In genomic region chr3:107257924-107258323, GRCm38 (mm10) we compare ENCODE assay signal across 36 mouse cellular contexts. TPM values are rescaled to one million over a fixed set of nuclear protein-coding genes. Genes with fewer than 3 reads are reported as not detected.
DNase-seq lines count a peak whose midpoint lies in the region; ATAC-seq and TF ChIP-seq lines count a peak whose summit lies in the region.
"Had no signal": no experiment of that assay in that cellular context is flagged by ENCODE, and none has a peak within 500 bp of the region (broad histone marks: within the 10 kb centered on the region; RNA-seq: fewer than 3 reads in every experiment).

No protein-coding gene starts in this region.

- H3K27me3 ChIP-seq in forebrain, postnatal 0 days (ENCODE audit: insufficient read depth, low read length), result no peaks in the 10 kb centered on the region
- H3K27me3 ChIP-seq in forebrain, embryonic 12.5 days, result no peaks in the 10 kb centered on the region
- H3K27me3 ChIP-seq in hindbrain, embryonic 14.5 days (ENCODE audit: control insufficient read depth, insufficient read depth, low read length), result no peaks in the 10 kb centered on the region
- no peaks in the 10 kb centered on the region for H3K27me3 ChIP-seq in hindbrain, embryonic 16.5 days (replicated peaks; ENCODE audit: control insufficient read depth, insufficient read depth, low read length)
- H3K27me3 ChIP-seq: embryonic facial prominence, embryonic 15.5 days; stomach, embryonic 15.5 days had no signal

- no peak for TF ChIP-seq CTCF in forebrain, postnatal 0 days (IDR thresholded peaks at IDR 0.05; ENCODE audit: low read depth)
- no peak for TF ChIP-seq CTCF in left cerebral cortex, adult 2 months (IDR thresholded peaks at IDR 0.05)
- no peak for TF ChIP-seq CTCF in brain, embryonic 14.5 days (IDR thresholded peaks at IDR 0.05; ENCODE audit: borderline replicate concordance, extremely low read depth, insufficient read depth, insufficient read length)

- no peak overlapping the region for H3K4me3 ChIP-seq in forebrain, postnatal 0 days (ENCODE audit: low read depth, low read length)
- no peak overlapping the region for H3K4me3 ChIP-seq in forebrain, embryonic 12.5 days (replicated peaks)
- no peak overlapping the region for H3K4me3 ChIP-seq in hindbrain, embryonic 14.5 days (replicated peaks; ENCODE audit: low read length)
- H3K4me3 ChIP-seq in hindbrain, embryonic 16.5 days (ENCODE audit: low read length), result no peak overlapping the region
- no peak overlapping the region for H3K4me3 ChIP-seq in left cerebral cortex, adult 2 months
- H3K4me3 ChIP-seq: embryonic facial prominence, embryonic 10.5 days; embryonic facial prominence, embryonic 15.5 days; heart, embryonic 10.5 days; midbrain, embryonic 10.5 days; stomach, embryonic 15.5 days had no signal

- TF ChIP-seq POLR2A in brain, embryonic 14.5 days (IDR thresholded peaks at IDR 0.05; ENCODE audit: borderline replicate concordance, extremely low read depth, insufficient read depth, insufficient read length, poor library complexity, severe bottlenecking), result no peak

- peak; percentile 49 for DNase-seq in forebrain, postnatal 0 days
- DNase-seq in hindbrain, embryonic 14.5 days (ENCODE audit: low spot score), result no peak
- peak; percentile 22 to 49 for DNase-seq in left cerebral cortex, postnatal 25 days (ENCODE audit: low spot score in 2 of 2)
- DNase-seq in left cerebral cortex, adult 2 months (ENCODE audit: extremely low spot score in 1 of 2, low spot score in 2 of 2), result no peak
- DNase-seq in brain, embryonic 14.5 days (ENCODE audit: low read depth), result peak; percentile 39
- no peak for DNase-seq in T-cell, adult 2 months (ENCODE audit: low spot score)
- DNase-seq: adrenal gland, adult 2 months; adrenal gland, postnatal 36 days; cerebellum, adult 8-10 months; cerebellum, postnatal 25 days; gastrocnemius, postnatal 14 days; heart, postnatal 36 days; kidney, adult 9 months; kidney, postnatal 14 days; liver; lung, embryonic 14.5 days; right cerebral cortex, postnatal 25 days had no signal

- H3K9me3 ChIP-seq in forebrain, postnatal 0 days (ENCODE audit: low read length), result no peaks in the 10 kb centered on the region
- no peaks in the 10 kb centered on the region for H3K9me3 ChIP-seq in forebrain, embryonic 12.5 days
- H3K9me3 ChIP-seq in hindbrain, embryonic 14.5 days (ENCODE audit: control insufficient read depth, low read length), result no peaks in the 10 kb centered on the region
- no peaks in the 10 kb centered on the region for H3K9me3 ChIP-seq in hindbrain, embryonic 16.5 days (ENCODE audit: control insufficient read depth, low read length)
- H3K9me3 ChIP-seq: embryonic facial prominence, embryonic 10.5 days; embryonic facial prominence, embryonic 15.5 days; heart, embryonic 10.5 days; midbrain, embryonic 10.5 days; stomach, embryonic 15.5 days had no signal

- H3K9ac ChIP-seq in forebrain, postnatal 0 days, result no peak overlapping the region
- H3K9ac ChIP-seq in forebrain, embryonic 12.5 days, result no peak overlapping the region
- H3K9ac ChIP-seq in hindbrain, embryonic 14.5 days, result no peak overlapping the region
- H3K9ac ChIP-seq in hindbrain, embryonic 16.5 days (ENCODE audit: low read depth, low read length), result no peak overlapping the region
- H3K9ac ChIP-seq: embryonic facial prominence, embryonic 15.5 days; liver, embryonic 14.5 days; lung, embryonic 14.5 days; stomach, embryonic 15.5 days had no signal

- H3K4me2 ChIP-seq in forebrain, postnatal 0 days (ENCODE audit: low read depth), result no peak overlapping the region
- H3K4me2 ChIP-seq in forebrain, embryonic 12.5 days, result no peak overlapping the region
- no peak overlapping the region for H3K4me2 ChIP-seq in hindbrain, embryonic 14.5 days (replicated peaks)
- H3K4me2 ChIP-seq in hindbrain, embryonic 16.5 days (ENCODE audit: low read length), result no peak overlapping the region
- H3K4me2 ChIP-seq: embryonic facial prominence, embryonic 15.5 days; lung, embryonic 14.5 days; stomach, embryonic 15.5 days had no signal

- intact Hi-C loops in left cerebral cortex, postnatal 25 days (cut with DNase I), result no loop called here
- intact Hi-C loops in left cerebral cortex, adult 2 months (cut with DNase I), result no loop called here

- peak; percentile 72 for ATAC-seq in forebrain, postnatal 0 days
- ATAC-seq in forebrain, embryonic 12.5 days (ENCODE audit: low FRiP score), result no peak
- ATAC-seq in hindbrain, embryonic 14.5 days (ENCODE audit: low FRiP score), result no peak
- no peak for ATAC-seq in hindbrain, embryonic 16.5 days
- ATAC-seq: CD4-positive, CD25-positive, alpha-beta regulatory T cell, adult 4 months; intestine, embryonic 16.5 days had no signal

- no peaks in the 10 kb centered on the region for H3K36me3 ChIP-seq in forebrain, postnatal 0 days (ENCODE audit: insufficient read depth)
- no peaks in the 10 kb centered on the region for H3K36me3 ChIP-seq in forebrain, embryonic 12.5 days (replicated peaks)
- H3K36me3 ChIP-seq in hindbrain, embryonic 14.5 days (replicated peaks; ENCODE audit: control insufficient read depth, insufficient read depth), result no peaks in the 10 kb centered on the region
- no peaks in the 10 kb centered on the region for H3K36me3 ChIP-seq in hindbrain, embryonic 16.5 days (ENCODE audit: control insufficient read depth, insufficient read depth, low read length)
- H3K36me3 ChIP-seq: embryonic facial prominence, embryonic 10.5 days; embryonic facial prominence, embryonic 15.5 days; heart, embryonic 10.5 days; midbrain, embryonic 10.5 days; stomach, embryonic 15.5 days had no signal

- peak overlapping the region; percentile 47 for H3K27ac ChIP-seq in forebrain, postnatal 0 days (ENCODE audit: low read depth, low read length)
- no peak overlapping the region for H3K27ac ChIP-seq in forebrain, embryonic 12.5 days
- H3K27ac ChIP-seq in hindbrain, embryonic 14.5 days, result peak overlapping the region; percentile 39; the same call in 1 of the 2 replicates
- H3K27ac ChIP-seq in hindbrain, embryonic 16.5 days (ENCODE audit: low read depth, low read length), result no peak overlapping the region
- no peak overlapping the region for H3K27ac ChIP-seq in left cerebral cortex, adult 2 months
- H3K27ac ChIP-seq: embryonic facial prominence, embryonic 10.5 days; embryonic facial prominence, embryonic 15.5 days; heart, embryonic 10.5 days; liver, embryonic 14.5 days; midbrain, embryonic 10.5 days; stomach, embryonic 15.5 days had no signal

- peaks cover 4% of the 10 kb centered on the region; the same call in 1 of the 2 replicates for H3K4me1 ChIP-seq in forebrain, postnatal 0 days (ENCODE audit: insufficient read depth)
- H3K4me1 ChIP-seq in forebrain, embryonic 12.5 days, result peaks cover 15% of the 10 kb centered on the region
- peaks cover 16% of the 10 kb centered on the region for H3K4me1 ChIP-seq in hindbrain, embryonic 14.5 days (replicated peaks; ENCODE audit: control insufficient read depth, insufficient read depth, low read length)
- H3K4me1 ChIP-seq in hindbrain, embryonic 16.5 days (ENCODE audit: control insufficient read depth, insufficient read depth, low read depth, low read length), result peaks cover 7% of the 10 kb centered on the region
- H3K4me1 ChIP-seq: stomach, embryonic 15.5 days had no signal

- 43% methylated on average over 5 of the region's 5 CpGs for WGBS in forebrain, postnatal 0 days
- 64% methylated on average over 5 of the region's 5 CpGs for WGBS in forebrain, embryonic 12.5 days
- WGBS in hindbrain, embryonic 14.5 days, result 52% methylated on average over 5 of the region's 5 CpGs
- 47% methylated on average over 5 of the region's 5 CpGs for WGBS in hindbrain, embryonic 16.5 days

RNA-seq across cellular contexts. Expression of gene Prok1, which starts 18.4 kb away (rescaled TPM):
- total RNA-seq in forebrain, postnatal 0 days (2014; rRNA removed), result 0.69 TPM in 1 of 2 replicates, not detected in the other
- 0.15 TPM in 1 of 2 replicates, not detected in the other for polyA plus RNA-seq in forebrain, postnatal 0 days (2015; fragmentation: Nextera tagmentation; extraction: Ambion mirVana)
- polyA plus RNA-seq in forebrain, embryonic 12.5 days (2016; fragmentation: Nextera tagmentation; extraction: Ambion mirVana), result 0.06 TPM in 1 of 2 replicates, not detected in the other
- polyA plus RNA-seq in hindbrain, embryonic 14.5 days (2014; fragmentation: Nextera tagmentation; extraction: Ambion mirVana), result 0.23 TPM in 1 of 2 replicates, not detected in the other
- polyA plus RNA-seq in hindbrain, embryonic 16.5 days (2015; fragmentation: Nextera tagmentation; extraction: Ambion mirVana), result 0.17 and 0.19 TPM in 2 replicates
- under 1 TPM in 1 of 2 experiments, not detected in 1; 0.18 TPM for total RNA-seq in left cerebral cortex, postnatal 25 days (2021)
- total RNA-seq in left cerebral cortex, adult 2 months (2021), result not detected
- 0.53 and 0.78 TPM in 2 replicates for polyA plus RNA-seq in brain, embryonic 14.5 days (2012; rRNA removed)
- total RNA-seq: gastrocnemius, postnatal 14 days; granulocyte monocyte progenitor cell, adult 5-6 weeks; heart, postnatal 36 days; left cerebral cortex, postnatal 10 days; megakaryocyte progenitor cell, adult 5-6 weeks; monocyte, adult 5-6 weeks; neutrophil, adult 5-6 weeks had no signal
- polyA plus RNA-seq: adrenal gland, adult 2 months; CD4-positive, CD25-positive, alpha-beta regulatory T cell, adult 4 months; embryonic facial prominence, embryonic 10.5 days; embryonic facial prominence, embryonic 15.5 days; heart, embryonic 10.5 days; heart, embryonic 16.5 days; limb, embryonic 11.5 days; midbrain, embryonic 10.5 days had no signal

RNA-seq across cellular contexts. Expression of gene Lamtor5, which starts 20.7 kb away (rescaled TPM):
- total RNA-seq in forebrain, postnatal 0 days (2014; rRNA removed), result 76.1 and 77.0 TPM in 2 replicates
- polyA plus RNA-seq in forebrain, postnatal 0 days (2015; fragmentation: Nextera tagmentation; extraction: Ambion mirVana), result 188 and 228 TPM in 2 replicates
- polyA plus RNA-seq in forebrain, embryonic 12.5 days (2016; fragmentation: Nextera tagmentation; extraction: Ambion mirVana), result 165 and 175 TPM in 2 replicates
- polyA plus RNA-seq in hindbrain, embryonic 14.5 days (2014; fragmentation: Nextera tagmentation; extraction: Ambion mirVana), result 184 and 218 TPM in 2 replicates
- polyA plus RNA-seq in hindbrain, embryonic 16.5 days (2015; fragmentation: Nextera tagmentation; extraction: Ambion mirVana), result 180 and 182 TPM in 2 replicates
- 10 to 100 TPM; 66.9 to 73.0 TPM for total RNA-seq in left cerebral cortex, postnatal 25 days (2021)
- 10 to 100 TPM; 69.5 to 69.7 TPM for total RNA-seq in left cerebral cortex, adult 2 months (2021)
- polyA plus RNA-seq in brain, embryonic 14.5 days (2012; rRNA removed), result 91.3 and 119 TPM in 2 replicates

RNA-seq across cellular contexts. Expression of gene A630076J17Rik, which starts 27.5 kb away (rescaled TPM):
- not detected in 2 replicates for total RNA-seq in forebrain, postnatal 0 days (2014; rRNA removed)
- not detected in 2 replicates for polyA plus RNA-seq in forebrain, postnatal 0 days (2015; fragmentation: Nextera tagmentation; extraction: Ambion mirVana)
- not detected in 2 replicates for polyA plus RNA-seq in forebrain, embryonic 12.5 days (2016; fragmentation: Nextera tagmentation; extraction: Ambion mirVana)
- polyA plus RNA-seq in hindbrain, embryonic 14.5 days (2014; fragmentation: Nextera tagmentation; extraction: Ambion mirVana), result not detected in 2 replicates
- not detected in 2 replicates for polyA plus RNA-seq in hindbrain, embryonic 16.5 days (2015; fragmentation: Nextera tagmentation; extraction: Ambion mirVana)
- not detected for total RNA-seq in left cerebral cortex, postnatal 25 days (2021)
- total RNA-seq in left cerebral cortex, adult 2 months (2021), result not detected
- polyA plus RNA-seq in brain, embryonic 14.5 days (2012; rRNA removed), result not detected in 2 replicates
- total RNA-seq: adrenal gland, adult 2 months; adrenal gland, postnatal 36 days; gastrocnemius, postnatal 14 days; granulocyte monocyte progenitor cell, adult 5-6 weeks; heart, postnatal 36 days; layer of hippocampus, adult 18-20 months; layer of hippocampus, postnatal 25 days; left cerebral cortex, postnatal 10 days; megakaryocyte progenitor cell, adult 5-6 weeks; monocyte, adult 5-6 weeks; neutrophil, adult 5-6 weeks had no signal
- polyA plus RNA-seq: adrenal gland, adult 2 months; CD4-positive, CD25-positive, alpha-beta regulatory T cell, adult 4 months; embryonic facial prominence, embryonic 10.5 days; embryonic facial prominence, embryonic 15.5 days; heart, embryonic 10.5 days; intestine, embryonic 16.5 days; limb, embryonic 11.5 days; liver, embryonic 14.5 days; midbrain, embryonic 10.5 days had no signal

RNA-seq across cellular contexts. Expression of gene Slc16a4, which starts 33.1 kb away (rescaled TPM):
- 1.1 and 2.3 TPM in 2 replicates for total RNA-seq in forebrain, postnatal 0 days (2014; rRNA removed)
- polyA plus RNA-seq in forebrain, postnatal 0 days (2015; fragmentation: Nextera tagmentation; extraction: Ambion mirVana), result 2.1 and 2.3 TPM in 2 replicates
- 3.3 and 3.6 TPM in 2 replicates for polyA plus RNA-seq in forebrain, embryonic 12.5 days (2016; fragmentation: Nextera tagmentation; extraction: Ambion mirVana)
- polyA plus RNA-seq in hindbrain, embryonic 14.5 days (2014; fragmentation: Nextera tagmentation; extraction: Ambion mirVana), result 2.5 and 3.5 TPM in 2 replicates
- polyA plus RNA-seq in hindbrain, embryonic 16.5 days (2015; fragmentation: Nextera tagmentation; extraction: Ambion mirVana), result 3.0 and 3.1 TPM in 2 replicates
- 1 to 10 TPM; 1.7 TPM for total RNA-seq in left cerebral cortex, postnatal 25 days (2021)
- 1 to 10 TPM in 1 of 2 experiments, under 1 TPM in 1; 0.98 to 1.5 TPM for total RNA-seq in left cerebral cortex, adult 2 months (2021)
- 0.49 and 0.81 TPM in 2 replicates for polyA plus RNA-seq in brain, embryonic 14.5 days (2012; rRNA removed)
- total RNA-seq: granulocyte monocyte progenitor cell, adult 5-6 weeks; neutrophil, adult 5-6 weeks had no signal

RNA-seq across cellular contexts. Expression of gene Cym, which starts 36.4 kb away (rescaled TPM):
- not detected in 2 replicates for total RNA-seq in forebrain, postnatal 0 days (2014; rRNA removed)
- not detected in 2 replicates for polyA plus RNA-seq in forebrain, postnatal 0 days (2015; fragmentation: Nextera tagmentation; extraction: Ambion mirVana)
- not detected in 2 replicates for polyA plus RNA-seq in forebrain, embryonic 12.5 days (2016; fragmentation: Nextera tagmentation; extraction: Ambion mirVana)
- not detected in 2 replicates for polyA plus RNA-seq in hindbrain, embryonic 14.5 days (2014; fragmentation: Nextera tagmentation; extraction: Ambion mirVana)
- polyA plus RNA-seq in hindbrain, embryonic 16.5 days (2015; fragmentation: Nextera tagmentation; extraction: Ambion mirVana), result 0.12 and 0.13 TPM in 2 replicates
- total RNA-seq in left cerebral cortex, postnatal 25 days (2021), result not detected
- not detected for total RNA-seq in left cerebral cortex, adult 2 months (2021)
- 0.64 and 0.90 TPM in 2 replicates for polyA plus RNA-seq in brain, embryonic 14.5 days (2012; rRNA removed)
- total RNA-seq: gastrocnemius, postnatal 14 days; granulocyte monocyte progenitor cell, adult 5-6 weeks; heart, postnatal 36 days; layer of hippocampus, adult 18-20 months; layer of hippocampus, postnatal 25 days; megakaryocyte progenitor cell, adult 5-6 weeks; monocyte, adult 5-6 weeks; neutrophil, adult 5-6 weeks had no signal
- polyA plus RNA-seq: heart, embryonic 10.5 days; limb, embryonic 11.5 days; midbrain, embryonic 10.5 days had no signal

Comparison
In these comparisons a context has a peak if more than half of its experiments do, and no peak if none do; other contexts are left out.
1. DNase-seq: peak in forebrain, postnatal 0 days (single experiment), left cerebral cortex, postnatal 25 days (2 of 2) and brain, embryonic 14.5 days (single experiment); none in hindbrain, embryonic 14.5 days (single experiment), left cerebral cortex, adult 2 months (0 of 2) and T-cell, adult 2 months (single experiment).
2. H3K27ac ChIP-seq: peak in forebrain, postnatal 0 days (single experiment) and hindbrain, embryonic 14.5 days (single experiment); none in forebrain, embryonic 12.5 days (single experiment), hindbrain, embryonic 16.5 days (single experiment) and left cerebral cortex, adult 2 months (single experiment).